Mouse (Mus musculus) kidney, adult 9 months (tissue): ENCODE data around the gene Catsperd.

Experiments used
- DNase-seq: peaks from one replicate; pipeline ENCODE4 v3.0.0; 2022

Catsperd gene

DNA sequence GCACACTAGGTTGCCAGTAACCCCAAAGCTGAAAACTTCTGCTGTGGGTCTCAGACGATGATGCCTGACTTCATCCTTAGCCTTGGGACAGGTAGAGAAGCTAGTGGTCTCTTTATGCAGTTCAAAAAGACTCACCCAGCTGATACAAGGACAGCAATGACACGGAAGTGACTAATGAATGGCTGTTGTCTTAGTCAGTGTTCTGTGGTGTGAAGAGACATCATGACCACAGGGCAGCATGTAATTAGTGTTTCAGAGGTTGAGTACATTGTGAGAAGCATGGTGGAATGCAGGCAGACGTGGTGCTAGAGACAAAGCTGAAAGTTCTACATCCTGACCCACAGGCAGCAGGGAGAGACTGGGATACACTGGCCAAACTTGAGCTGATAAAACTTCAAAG, 39.6 kb downstream of the Catsperd start:
- DNase-seq: no peak

- peak; percentile 77 for DNase-seq
Measured at GRCm38 (mm10) chr17:56668384-56669144, 40.6 kb downstream of the Catsperd start.

- DNase-seq: no peak
Measured at GRCm38 (mm10) chr17:56669766-56670165, 41.8 kb downstream of the Catsperd start.

- DNase-seq: peak; percentile 99
Measured at GRCm38 (mm10) chr17:56672941-56673646, 45.2 kb downstream of the Catsperd start, which contains the start of gene Ranbp3. Gene Ranbp3, plus strand, starts transcription at chr17:56673294.

- DNase-seq: peak; percentile 29
Measured at GRCm38 (mm10) chr17:56673647-56674416, 45.9 kb downstream of the Catsperd start.

GRCm38 (mm10) chr17:56681791-56682190, 53.8 kb downstream of the Catsperd start:
- DNase-seq: no peak

- no peak for DNase-seq
Measured at GRCm38 (mm10) chr17:56682880-56683279, 54.9 kb downstream of the Catsperd start.

DNA sequence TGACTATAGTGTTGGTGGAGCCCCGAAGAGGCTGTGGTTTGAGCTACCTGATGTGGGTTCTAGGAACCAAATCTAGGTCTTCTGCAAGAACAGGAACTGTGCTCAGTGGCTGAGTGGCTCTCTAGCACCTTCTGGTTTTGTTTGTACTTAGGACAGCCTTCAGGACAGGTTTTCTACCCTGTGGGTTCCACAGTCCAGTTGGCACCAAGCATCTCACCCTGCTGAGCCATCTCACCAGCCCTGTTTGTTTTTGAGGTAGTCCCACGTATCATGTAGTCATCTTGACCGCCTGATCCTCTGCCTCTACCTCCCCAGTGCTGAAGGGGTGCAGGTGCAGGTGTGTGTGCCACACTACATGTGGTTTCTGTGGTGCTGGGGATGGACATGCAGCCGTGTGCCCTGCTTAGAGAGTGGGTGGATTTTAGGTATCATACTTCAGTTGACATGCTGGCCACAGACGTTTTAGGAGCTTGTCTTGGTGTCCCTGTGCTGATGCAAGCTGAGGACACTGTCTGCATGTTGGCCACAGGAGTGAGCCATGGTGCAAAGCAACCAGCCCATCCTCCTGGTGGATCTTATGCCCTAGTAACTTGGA, 55.7 kb downstream of the Catsperd start:
- peak; percentile 29 for DNase-seq

GRCm38 (mm10) chr17:56684649-56685048, 56.7 kb downstream of the Catsperd start:
- no peak for DNase-seq

DNA sequence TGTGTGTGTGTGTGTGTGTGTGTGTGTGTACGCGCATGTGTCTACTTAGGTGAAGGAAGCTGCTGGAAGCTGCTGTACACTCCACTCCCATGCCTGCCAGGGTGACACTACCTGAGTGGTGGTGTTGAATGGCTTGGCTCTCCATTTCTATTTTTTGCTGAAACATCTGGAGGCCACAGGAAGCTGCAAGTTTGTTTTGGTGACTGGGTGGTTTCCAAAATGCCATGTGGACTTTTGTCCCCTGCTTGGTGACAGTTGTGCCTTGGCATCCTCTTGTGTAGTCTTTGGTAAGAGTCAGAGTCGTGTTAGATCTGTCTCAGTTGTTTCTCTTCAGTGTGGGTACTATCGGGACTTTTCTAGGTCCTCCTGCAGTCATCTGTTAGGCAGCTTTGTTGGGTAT, 58.9 kb downstream of the Catsperd start:
- no peak for DNase-seq

DNA sequence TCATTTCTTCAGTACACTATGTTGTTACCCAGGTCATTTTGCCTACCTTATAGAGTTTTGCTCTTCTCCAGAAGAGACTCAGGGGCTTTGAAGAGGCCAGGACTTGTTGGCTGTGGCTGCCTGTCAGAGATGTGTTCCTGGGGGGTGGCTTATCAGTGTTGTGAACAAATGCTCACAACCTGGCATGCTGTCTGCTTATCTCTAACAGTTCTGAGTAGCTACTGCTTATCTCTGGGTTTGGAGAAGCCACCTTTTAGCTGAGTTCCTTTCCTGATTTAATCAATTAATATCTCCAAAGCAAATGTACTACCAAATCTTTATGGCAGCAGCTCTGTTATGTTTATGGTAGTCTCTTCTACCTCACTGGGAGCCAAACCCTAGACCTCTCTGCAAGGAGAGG, 60.1 kb downstream of the Catsperd start:
- DNase-seq: no peak

GRCm38 (mm10) chr17:56688689-56689088, 60.7 kb downstream of the Catsperd start:
- no peak for DNase-seq

DNA sequence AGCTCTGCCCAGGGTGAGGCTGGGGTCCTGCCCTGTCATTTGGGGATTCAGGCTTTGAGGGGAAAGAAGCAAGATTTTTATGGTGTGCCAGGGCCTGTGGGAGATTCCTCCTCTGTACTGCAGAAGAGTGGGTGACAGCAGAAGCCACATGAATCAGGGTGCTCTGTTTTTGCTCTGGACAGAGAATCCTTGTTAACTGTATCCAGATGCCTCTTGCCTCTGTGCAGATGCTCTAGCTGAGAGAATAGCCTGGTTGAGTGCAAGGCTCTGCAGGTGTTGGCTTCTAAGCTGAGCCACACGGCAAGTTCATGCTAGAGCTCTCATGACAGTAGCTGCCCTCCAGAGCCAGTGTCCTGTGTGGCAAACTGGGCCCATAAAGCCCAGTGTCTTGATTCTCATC, 65.5 kb downstream of the Catsperd start:
- DNase-seq: no peak

- peak; percentile 44 for DNase-seq
Measured at GRCm38 (mm10) chr17:56693851-56694310, 65.9 kb downstream of the Catsperd start.

DNA sequence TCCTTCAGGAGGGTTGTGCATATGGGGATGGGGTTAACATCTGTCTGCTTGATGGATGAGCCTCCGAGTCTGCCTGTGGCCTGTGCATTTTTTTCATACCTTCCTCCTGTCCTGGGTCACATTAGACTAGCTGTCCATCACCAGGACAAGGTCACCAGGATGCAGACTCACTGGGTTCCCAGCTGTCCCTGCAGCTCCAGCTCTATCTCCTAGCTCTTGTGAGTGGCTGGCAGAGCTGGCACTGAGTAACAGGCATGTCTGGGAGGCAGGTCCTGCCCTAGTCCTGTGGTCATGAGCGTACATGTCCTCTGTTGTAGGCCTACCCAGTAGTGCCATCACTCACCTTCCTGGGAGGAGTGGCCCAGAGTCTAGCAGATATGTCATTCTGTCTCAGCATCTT, 72.5 kb downstream of the Catsperd start:
- no peak for DNase-seq

- DNase-seq: no peak
Measured at GRCm38 (mm10) chr17:56703038-56703437, 75.1 kb downstream of the Catsperd start.

DNA sequence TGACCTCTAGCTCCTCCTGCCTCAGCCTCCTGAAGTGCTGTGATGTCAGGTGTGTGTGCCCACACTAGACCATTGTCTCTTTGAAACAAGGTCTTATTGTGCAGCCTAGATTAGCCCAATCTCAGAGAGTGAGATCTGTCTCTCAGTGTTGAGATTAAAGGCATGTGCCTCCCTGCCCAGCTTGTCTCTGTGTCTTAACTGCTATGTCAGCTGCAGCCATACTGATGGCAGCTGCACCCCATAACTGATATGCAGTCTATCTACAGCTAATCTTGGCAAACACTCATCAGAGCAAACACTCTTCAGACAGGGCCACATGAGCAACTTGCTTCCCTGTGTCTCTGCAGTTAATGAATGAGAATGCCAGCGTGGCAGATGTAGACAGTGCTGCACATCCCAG, 78.6 kb downstream of the Catsperd start:
- DNase-seq: no peak

GRCm38 (mm10) chr17:56708692-56709091, 80.7 kb downstream of the Catsperd start:
- no peak for DNase-seq

GRCm38 (mm10) chr17:56709708-56710107, 81.8 kb downstream of the Catsperd start:
- no peak for DNase-seq
